Mouse (Mus musculus): Measurements from ENCODE around the gene Nim1k. TPM values are rescaled to one million over a fixed set of nuclear protein-coding genes. Genes with fewer than 3 reads are reported as not detected.

Nim1k gene
- polyA plus RNA-seq, 1 experiment = 0.23 TPM

DNA sequence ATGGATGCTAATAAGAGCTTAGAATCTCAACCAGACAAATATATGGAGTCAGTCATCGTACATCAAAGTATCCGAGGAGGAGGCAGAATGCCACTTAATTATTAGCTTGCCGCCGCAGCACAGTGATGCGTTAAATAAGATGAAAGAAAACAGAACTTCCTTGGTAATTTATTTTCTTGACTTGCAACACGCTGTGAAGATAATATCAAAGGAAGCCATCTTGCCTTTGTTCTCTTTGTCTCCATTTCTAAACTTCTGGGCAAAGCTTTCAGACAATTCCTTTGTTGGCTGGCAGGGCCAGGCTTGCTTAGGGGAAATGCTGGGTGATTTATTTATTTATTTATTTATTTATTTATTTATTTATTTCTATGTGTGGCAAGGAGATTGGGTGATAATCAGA lies 24.2 kb downstream of the Nim1k start:
- H3K9me3 ChIP-seq = no peaks in the 10 kb centered on the region
- TF ChIP-seq GATA1 (IDR thresholded peaks at IDR 0.05; ENCODE audit: borderline replicate concordance, low read length) (no peak), FLI1 (IDR thresholded peaks at IDR 0.05; ENCODE audit: low read length) (no peak)

DNA sequence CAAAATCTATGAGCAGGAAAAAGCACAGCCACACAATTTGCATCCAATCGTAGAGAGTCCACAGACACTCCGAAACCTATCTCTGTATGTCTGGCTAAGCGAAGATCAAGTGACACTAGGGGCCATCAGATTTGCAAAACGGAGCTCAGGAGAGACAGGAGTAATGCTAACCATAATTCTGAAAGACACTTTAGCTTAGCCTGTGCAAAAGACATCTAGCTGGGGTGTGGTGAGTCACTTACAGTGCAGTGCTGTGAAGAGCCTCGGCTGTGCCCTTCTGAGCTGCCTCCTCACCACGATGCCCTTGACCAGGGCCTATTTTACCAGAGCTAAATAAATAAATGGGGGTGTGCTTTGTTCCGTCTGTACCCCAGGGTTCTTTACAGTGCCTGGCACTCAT lies 26.3 kb downstream of the Nim1k start:
- Histone ChIP-seq H3K4me3 (replicated peaks) (no peak overlapping the region), H3K4me1 (0 out of 2 replicates have a peak, but pooled peaks cover 3% of the 10 kb centered on the region), H3K27me3 (replicated peaks) (peaks cover 13% of the 10 kb centered on the region), H3K9me3 (no peaks in the 10 kb centered on the region), H3K36me3 (replicated peaks; ENCODE audit: low read length) (no peaks in the 10 kb centered on the region)
- TF ChIP-seq FLI1 (IDR thresholded peaks at IDR 0.05; ENCODE audit: low read length) (no peak), GATA1 (IDR thresholded peaks at IDR 0.05; ENCODE audit: borderline replicate concordance, low read length) (no peak)

More for the DNA sequence above, 24.2 kb downstream of the Nim1k start:
- peaks cover 13% of the 10 kb centered on the region for H3K27me3 ChIP-seq (replicated peaks)
- no peak overlapping the region for H3K4me3 ChIP-seq (replicated peaks)
- no peaks in the 10 kb centered on the region for H3K36me3 ChIP-seq (replicated peaks; ENCODE audit: low read length)
- H3K4me1 ChIP-seq = 0 out of 2 replicates have a peak, but pooled peaks cover 3% of the 10 kb centered on the region

GRCm38 (mm10) chr13:119727608-119728387 lies 27.9 kb downstream of the Nim1k start:
- Histone ChIP-seq H3K27me3 (replicated peaks) (peaks cover 11% of the 10 kb centered on the region), H3K9me3 (no peaks in the 10 kb centered on the region; the same call in 1 of the 2 replicates), H3K4me3 (replicated peaks) (peak overlapping the region; percentile 23), H3K4me1 (0 out of 2 replicates have a peak, but pooled peaks cover 3% of the 10 kb centered on the region), H3K36me3 (replicated peaks; ENCODE audit: low read length) (no peaks in the 10 kb centered on the region)
- TF ChIP-seq GATA1 (IDR thresholded peaks at IDR 0.05; ENCODE audit: borderline replicate concordance, low read length) (no peak), FLI1 (IDR thresholded peaks at IDR 0.05; ENCODE audit: low read length) (no peak)

DNA sequence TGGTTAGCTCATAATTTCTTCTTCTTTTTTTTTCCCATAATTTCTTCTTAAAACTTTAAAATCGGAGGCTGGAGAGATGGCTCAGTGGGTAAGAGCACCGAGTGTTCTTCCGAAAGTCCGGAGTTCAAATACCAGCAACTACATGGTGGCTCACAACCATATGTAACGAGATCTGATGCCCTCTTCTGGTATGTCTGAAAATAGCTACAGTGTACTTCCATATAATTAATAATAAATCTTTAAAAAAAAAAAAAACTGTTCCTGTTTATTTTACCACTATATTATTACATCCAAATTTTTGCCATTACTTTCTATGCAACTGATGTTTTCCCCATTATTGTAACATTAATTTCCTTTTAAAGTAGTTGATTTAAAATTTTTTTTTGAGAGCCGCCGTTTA lies 31.1 kb downstream of the Nim1k start:
- TF ChIP-seq GATA1 (IDR thresholded peaks at IDR 0.05; ENCODE audit: borderline replicate concordance, low read length) (no peak), FLI1 (IDR thresholded peaks at IDR 0.05; ENCODE audit: low read length) (no peak)
- Histone ChIP-seq H3K36me3 (replicated peaks; ENCODE audit: low read length) (no peaks in the 10 kb centered on the region), H3K27me3 (replicated peaks) (peaks cover 6% of the 10 kb centered on the region), H3K4me1 (0 out of 2 replicates have a peak, but pooled peaks cover 3% of the 10 kb centered on the region), H3K9me3 (no peaks in the 10 kb centered on the region; the same call in 1 of the 2 replicates), H3K4me3 (replicated peaks) (no peak overlapping the region)

- Histone ChIP-seq H3K27me3 (replicated peaks) (peaks cover 6% of the 10 kb centered on the region), H3K4me3 (replicated peaks) (no peak overlapping the region), H3K4me1 (0 out of 2 replicates have a peak, but pooled peaks cover 3% of the 10 kb centered on the region), H3K36me3 (replicated peaks; ENCODE audit: low read length) (no peaks in the 10 kb centered on the region), H3K9me3 (no peaks in the 10 kb centered on the region; the same call in 1 of the 2 replicates)
- no peak for TF ChIP-seq FLI1 (IDR thresholded peaks at IDR 0.05; ENCODE audit: low read length)
- no peak for TF ChIP-seq GATA1 (IDR thresholded peaks at IDR 0.05; ENCODE audit: borderline replicate concordance, low read length)
Observed at GRCm38 (mm10) chr13:119723368-119723767, 32.3 kb downstream of the Nim1k start.

DNA sequence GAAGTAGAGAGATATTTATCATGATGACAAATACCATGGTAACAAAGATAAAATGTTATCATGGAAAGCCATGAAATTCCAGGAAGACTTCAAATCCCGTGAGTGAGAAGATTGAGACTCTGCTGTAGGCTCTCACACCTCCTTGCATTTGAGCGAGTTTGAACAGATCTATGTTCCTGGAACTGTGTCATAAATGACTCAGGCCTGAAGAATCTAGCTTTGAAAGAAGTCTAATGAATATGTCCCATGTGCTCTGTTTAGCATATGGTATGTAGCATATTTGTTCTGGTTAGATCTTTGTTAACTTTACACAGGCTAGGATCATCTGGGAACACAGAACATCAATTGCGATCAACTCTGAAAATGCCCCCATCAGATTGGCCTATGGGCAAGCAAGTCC lies 33.2 kb downstream of the Nim1k start:
- no peaks in the 10 kb centered on the region; the same call in 1 of the 2 replicates for H3K9me3 ChIP-seq
- H3K4me3 ChIP-seq (replicated peaks) = no peak overlapping the region
- no peaks in the 10 kb centered on the region for H3K4me1 ChIP-seq
- peaks cover 2% of the 10 kb centered on the region for H3K27me3 ChIP-seq (replicated peaks)
- no peaks in the 10 kb centered on the region for H3K36me3 ChIP-seq (replicated peaks; ENCODE audit: low read length)
- TF ChIP-seq GATA1 (IDR thresholded peaks at IDR 0.05; ENCODE audit: borderline replicate concordance, low read length) (no peak), FLI1 (IDR thresholded peaks at IDR 0.05; ENCODE audit: low read length) (no peak)

- H3K4me1 ChIP-seq = no peaks in the 10 kb centered on the region
- no peaks in the 10 kb centered on the region for H3K27me3 ChIP-seq (replicated peaks)
- no peaks in the 10 kb centered on the region for H3K9me3 ChIP-seq
- TF ChIP-seq GATA1 (IDR thresholded peaks at IDR 0.05; ENCODE audit: borderline replicate concordance, low read length) (no peak), FLI1 (IDR thresholded peaks at IDR 0.05; ENCODE audit: low read length) (no peak)
- H3K36me3 ChIP-seq (replicated peaks; ENCODE audit: low read length) = peaks cover 7% of the 10 kb centered on the region
- H3K4me3 ChIP-seq (replicated peaks) = no peak overlapping the region
Observed at GRCm38 (mm10) chr13:119716105-119716504, 39.6 kb downstream of the Nim1k start.

GRCm38 (mm10) chr13:119713821-119714220 lies 41.9 kb downstream of the Nim1k start:
- peaks cover 30% of the 10 kb centered on the region for H3K36me3 ChIP-seq (replicated peaks; ENCODE audit: low read length)
- H3K27me3 ChIP-seq (replicated peaks) = no peaks in the 10 kb centered on the region
- 0 out of 2 replicates have a peak, but pooled peaks cover 6% of the 10 kb centered on the region for H3K4me1 ChIP-seq
- H3K9me3 ChIP-seq = no peaks in the 10 kb centered on the region
- no peak overlapping the region for H3K4me3 ChIP-seq (replicated peaks)
- TF ChIP-seq FLI1 (IDR thresholded peaks at IDR 0.05; ENCODE audit: low read length) (no peak), GATA1 (IDR thresholded peaks at IDR 0.05; ENCODE audit: borderline replicate concordance, low read length) (no peak)

DNA sequence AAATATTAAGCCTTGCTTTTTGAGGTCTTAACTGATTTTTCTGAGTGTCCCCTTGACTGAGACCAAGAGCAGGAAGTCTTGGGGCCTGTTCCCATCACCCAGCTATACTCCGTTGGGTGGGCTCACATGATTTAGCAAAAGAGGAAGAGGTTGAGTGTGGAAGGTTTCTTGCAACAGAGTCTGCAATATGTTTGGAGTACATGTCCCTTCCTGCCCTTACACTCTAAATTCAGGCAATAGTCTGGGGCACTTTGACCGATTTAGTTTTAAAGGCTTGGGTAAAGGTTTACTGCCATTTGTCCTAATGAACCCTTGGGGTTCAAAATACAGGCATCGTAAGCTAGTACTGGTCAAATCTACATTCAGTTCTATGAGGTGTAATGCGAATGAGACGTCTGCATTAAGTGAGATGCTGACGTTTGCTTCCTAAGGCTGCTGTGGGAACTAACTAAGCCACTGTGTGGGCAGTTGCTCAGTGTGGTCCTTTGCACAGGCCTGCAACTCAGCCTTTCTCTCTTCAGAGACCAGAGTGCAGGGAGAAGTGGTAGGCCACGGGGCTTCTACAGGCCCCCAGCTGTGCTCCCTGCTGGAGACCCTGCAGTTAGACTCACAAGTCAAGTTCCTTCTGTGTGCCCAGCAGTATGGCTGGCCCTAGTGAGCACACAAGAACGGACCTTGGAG lies 42.4 kb downstream of the Nim1k start:
- Histone ChIP-seq H3K27me3 (replicated peaks) (no peaks in the 10 kb centered on the region), H3K36me3 (replicated peaks; ENCODE audit: low read length) (peaks cover 35% of the 10 kb centered on the region), H3K4me3 (replicated peaks) (no peak overlapping the region), H3K9me3 (no peaks in the 10 kb centered on the region), H3K4me1 (peaks cover 6% of the 10 kb centered on the region; the same call in 1 of the 2 replicates)
- no peak for TF ChIP-seq GATA1 (IDR thresholded peaks at IDR 0.05; ENCODE audit: borderline replicate concordance, low read length)
- no peak for TF ChIP-seq FLI1 (IDR thresholded peaks at IDR 0.05; ENCODE audit: low read length)

- Histone ChIP-seq H3K27me3 (replicated peaks) (no peaks in the 10 kb centered on the region), H3K36me3 (replicated peaks; ENCODE audit: low read length) (peaks cover 43% of the 10 kb centered on the region), H3K4me3 (replicated peaks) (no peak overlapping the region), H3K9me3 (no peaks in the 10 kb centered on the region), H3K4me1 (peaks cover 6% of the 10 kb centered on the region; the same call in 1 of the 2 replicates)
- TF ChIP-seq GATA1 (IDR thresholded peaks at IDR 0.05; ENCODE audit: borderline replicate concordance, low read length) = no peak
- TF ChIP-seq FLI1 (IDR thresholded peaks at IDR 0.05; ENCODE audit: low read length) = no peak
Observed at GRCm38 (mm10) chr13:119712463-119712862, 43.2 kb downstream of the Nim1k start.
